Mouse (Mus musculus): ENCODE results near the gene Cldn4.

GRCm38 (mm10) chr5:134959114-134959513 lies 12.4 kb upstream of the Cldn4 start:
- TF ChIP-seq CTCF (IDR thresholded peaks at IDR 0.05; ENCODE audit: low read depth) (no peak), EP300 (optimal IDR thresholded peaks at IDR 0.05) (no peak)

Measured in stomach, postnatal 0 days (tissue).